Mouse (Mus musculus) 416B (cell line): ENCODE measurements at regions not wholly inside any gene's neighbourhood (a gene's known extent, or its start where the extent isn't known, plus 50 kb on each side); places are given as distances from the start of the nearest gene placed in this dataset.
A peak's percentile ranks its signal among the peaks of the same experiment; 100 is the strongest.
"Not testable (repeated sequence)": the region's sequence is repeated elsewhere in the genome, so short reads cannot be mapped to it uniquely, and the experiment has no call there.

Experiments
- DNase-seq: peaks from one replicate; pipeline ENCODE4 v3.0.0; 2011; ENCODE audit warnings: low read depth

GRCm38 (mm10) chr3:21149618-21150017 is 782.6 kb upstream of the Agtr1b start:
- no peak for DNase-seq

GRCm38 (mm10) chr3:21128821-21129504 is 762.0 kb upstream of the Agtr1b start:
- DNase-seq = no peak

- no peak for DNase-seq
These were observed 759.2 kb upstream of the Agtr1b start for GRCm38 (mm10) chr3:21126191-21126590.

GRCm38 (mm10) chr3:21118164-21118902 is 751.4 kb upstream of the Agtr1b start:
- no peak for DNase-seq

- peak; percentile 3 for DNase-seq
These were observed 745.0 kb upstream of the Agtr1b start for GRCm38 (mm10) chr3:21111735-21112518.

- no peak for DNase-seq
These were observed 723.2 kb upstream of the Agtr1b start for GRCm38 (mm10) chr3:21090206-21090605.

- no peak for DNase-seq
These were observed 719.4 kb upstream of the Agtr1b start for GRCm38 (mm10) chr3:21086426-21086825.

GRCm38 (mm10) chr3:21077548-21077947 is 710.6 kb upstream of the Agtr1b start:
- no peak for DNase-seq

GRCm38 (mm10) chr3:21053337-21053736 is 686.4 kb upstream of the Agtr1b start:
- DNase-seq = not testable (repeated sequence)

- DNase-seq = not testable (repeated sequence)
These were observed 682.4 kb upstream of the Agtr1b start for GRCm38 (mm10) chr3:21049365-21049764.

- no peak for DNase-seq
These were observed 679.0 kb upstream of the Agtr1b start for GRCm38 (mm10) chr3:21045981-21046380.

- no peak for DNase-seq
These were observed 658.9 kb upstream of the Agtr1b start for GRCm38 (mm10) chr3:21025876-21026275.

GRCm38 (mm10) chr3:21020946-21021345 is 654.0 kb upstream of the Agtr1b start:
- no peak for DNase-seq

GRCm38 (mm10) chr3:21020297-21020696 is 653.3 kb upstream of the Agtr1b start:
- no peak for DNase-seq

- peak; percentile 34 for DNase-seq
These were observed 642.7 kb upstream of the Agtr1b start for GRCm38 (mm10) chr3:21009650-21010049.

- DNase-seq = no peak
These were observed 631.3 kb upstream of the Agtr1b start for GRCm38 (mm10) chr3:20998295-20998694.

GRCm38 (mm10) chr3:20989486-20989970 is 622.6 kb upstream of the Agtr1b start:
- DNase-seq = no peak

GRCm38 (mm10) chr3:20986942-20987341 is 620.0 kb upstream of the Agtr1b start:
- DNase-seq = no peak

- no peak for DNase-seq
These were observed 619.4 kb upstream of the Agtr1b start for GRCm38 (mm10) chr3:20986377-20986727.

GRCm38 (mm10) chr3:20985682-20986376 is 618.9 kb upstream of the Agtr1b start:
- DNase-seq = no peak

GRCm38 (mm10) chr3:20984146-20984545 is 617.2 kb upstream of the Agtr1b start:
- DNase-seq = no peak

- no peak for DNase-seq
These were observed 606.1 kb upstream of the Agtr1b start for GRCm38 (mm10) chr3:20973077-20973476.
